Mouse (Mus musculus): ENCODE data around the gene Mtus2. TPM values are rescaled to one million over a fixed set of nuclear protein-coding genes. Genes with fewer than 3 reads are reported as not detected.

Mtus2 gene
- total and polyA plus RNA-seq, 3 experiments, result 0.08 TPM; not detected in 2

DNA sequence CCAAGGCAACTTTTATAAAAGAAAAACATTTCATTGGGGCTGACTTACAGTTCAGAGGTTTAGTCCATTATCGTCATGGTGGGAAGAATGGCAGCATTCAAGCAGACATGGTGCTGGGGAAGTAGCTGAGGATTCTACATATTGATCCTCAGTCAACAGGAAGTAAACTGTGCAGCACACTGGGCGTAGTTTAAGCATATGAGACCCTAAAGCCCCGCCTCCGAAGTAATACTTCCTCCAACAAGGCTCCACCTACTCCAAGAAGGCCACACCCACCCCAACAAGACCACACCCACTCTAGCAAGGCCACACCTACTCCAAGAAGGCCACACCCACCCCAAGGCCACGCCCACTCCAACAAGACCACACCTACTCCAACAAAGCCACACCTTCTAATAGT lies 55.0 kb downstream of the Mtus2 start:
- Histone ChIP-seq H3K9me3 (replicated peaks; ENCODE audit: insufficient read depth, low read length) (no peaks in the 10 kb centered on the region), H3K4me3 (ENCODE audit: control insufficient read depth in 1 of 2, insufficient read depth in 1 of 2, low read depth in 2 of 2, low read length in 2 of 2) (no peak overlapping the region), H3K27ac (ENCODE audit: control insufficient read depth, low read depth, low read length) (no peak overlapping the region), H3K27me3 (ENCODE audit: control insufficient read depth in 1 of 2, insufficient read depth in 2 of 2, low read length in 2 of 2) (no peaks in the 10 kb centered on the region), H3K79me2 (ENCODE audit: control insufficient read depth, insufficient read depth, low read length, poor library complexity) (no peaks in the 10 kb centered on the region), H3K4me1 (ENCODE audit: control insufficient read depth in 1 of 2, insufficient read depth in 2 of 2, low read length in 2 of 2) (no peaks in the 10 kb centered on the region), H3K9ac (ENCODE audit: control insufficient read depth, low read depth, low read length, poor library complexity, severe bottlenecking) (no peak overlapping the region), H3K36me3 (ENCODE audit: control insufficient read depth in 1 of 2, insufficient read depth in 2 of 2, low read length in 2 of 2) (no peaks in the 10 kb centered on the region)
- DNase-seq (ENCODE audit: low read depth, low spot score), result no peak
- TF ChIP-seq CHD1 (IDR thresholded peaks at IDR 0.05; ENCODE audit: low read depth, low read length), result no peak
- no peak for TF ChIP-seq MYC (IDR thresholded peaks at IDR 0.05; ENCODE audit: low read depth, low read length)
- TF ChIP-seq ZC3H11A (IDR thresholded peaks at IDR 0.05; ENCODE audit: low read depth, low read length), result no peak

- no peaks in the 10 kb centered on the region for H3K36me3 ChIP-seq (ENCODE audit: control insufficient read depth in 1 of 2, insufficient read depth in 2 of 2, low read length in 2 of 2)
- no peaks in the 10 kb centered on the region for H3K27me3 ChIP-seq (ENCODE audit: control insufficient read depth in 1 of 2, insufficient read depth in 2 of 2, low read length in 2 of 2)
- no peak overlapping the region for H3K4me3 ChIP-seq (ENCODE audit: control insufficient read depth in 1 of 2, insufficient read depth in 1 of 2, low read depth in 2 of 2, low read length in 2 of 2)
- no peaks in the 10 kb centered on the region for H3K4me1 ChIP-seq (ENCODE audit: control insufficient read depth in 1 of 2, insufficient read depth in 2 of 2, low read length in 2 of 2)
- no peak overlapping the region; the same call in 1 of the 2 replicates for H3K27ac ChIP-seq (ENCODE audit: control insufficient read depth, low read depth, low read length)
- no peaks in the 10 kb centered on the region for H3K9me3 ChIP-seq (replicated peaks; ENCODE audit: insufficient read depth, low read length)
- no peak overlapping the region for H3K9ac ChIP-seq (ENCODE audit: control insufficient read depth, low read depth, low read length, poor library complexity, severe bottlenecking)
- TF ChIP-seq CTCF (IDR thresholded peaks at IDR 0.05 in 2 of 3, conservative IDR thresholded peaks at IDR 0.05 in 1 of 3; ENCODE audit: control insufficient read depth in 1 of 3, insufficient read depth in 1 of 3, low read depth in 2 of 3, low read length in 3 of 3, poor library complexity in 1 of 3, severe bottlenecking in 1 of 3) (no peak), TCF12 (IDR thresholded peaks at IDR 0.05; ENCODE audit: low read depth, low read length) (no peak), HCFC1 (IDR thresholded peaks at IDR 0.05; ENCODE audit: low read depth, low read length) (no peak), RCOR1 (IDR thresholded peaks at IDR 0.05; ENCODE audit: low read depth, low read length) (no peak), JUND (IDR thresholded peaks at IDR 0.05; ENCODE audit: low read depth, low read length) (no peak), CHD1 (IDR thresholded peaks at IDR 0.05; ENCODE audit: low read depth, low read length) (no peak)
- DNase-seq (ENCODE audit: low read depth, low spot score), result no peak
- no peaks in the 10 kb centered on the region for H3K79me2 ChIP-seq (ENCODE audit: control insufficient read depth, insufficient read depth, low read length, poor library complexity)
These were observed 57.2 kb downstream of the Mtus2 start for GRCm38 (mm10) chr5:148014133-148014854.

GRCm38 (mm10) chr5:148015383-148015782 lies 58.3 kb downstream of the Mtus2 start:
- no peak for TF ChIP-seq MAFK (IDR thresholded peaks at IDR 0.05; ENCODE audit: borderline replicate concordance, low read depth, low read length)
- no peak for TF ChIP-seq UBTF (IDR thresholded peaks at IDR 0.05; ENCODE audit: borderline replicate concordance, insufficient read depth, low read depth, low read length)
- no peak for TF ChIP-seq E2F4 (IDR thresholded peaks at IDR 0.05; ENCODE audit: borderline replicate concordance, low read depth, low read length)
- TF ChIP-seq ZKSCAN1 (IDR thresholded peaks at IDR 0.05; ENCODE audit: low read depth, low read length), result no peak
- TF ChIP-seq EP300 (IDR thresholded peaks at IDR 0.05; ENCODE audit: low read depth in 1 of 2, low read length in 2 of 2), result peak in 1 of 2 experiments; percentile 19; a peak in 1 of 4 replicates
- 0 out of 2 replicates have a peak, but pooled peaks have one; percentile 28 for TF ChIP-seq TCF12 (IDR thresholded peaks at IDR 0.05; ENCODE audit: low read depth, low read length)
- DNase-seq (ENCODE audit: low read depth, low spot score), result no peak
- Histone ChIP-seq H3K9ac (ENCODE audit: control insufficient read depth, low read depth, low read length, poor library complexity, severe bottlenecking) (no peak overlapping the region), H3K27me3 (ENCODE audit: control insufficient read depth in 1 of 2, insufficient read depth in 2 of 2, low read length in 2 of 2) (no peaks in the 10 kb centered on the region), H3K9me3 (replicated peaks; ENCODE audit: insufficient read depth, low read length) (no peaks in the 10 kb centered on the region), H3K36me3 (ENCODE audit: control insufficient read depth in 1 of 2, insufficient read depth in 2 of 2, low read length in 2 of 2) (no peaks in the 10 kb centered on the region), H3K27ac (ENCODE audit: control insufficient read depth, low read depth, low read length) (no peak overlapping the region; the same call in 1 of the 2 replicates), H3K79me2 (ENCODE audit: control insufficient read depth, insufficient read depth, low read length, poor library complexity) (no peaks in the 10 kb centered on the region), H3K4me3 (ENCODE audit: control insufficient read depth in 1 of 2, insufficient read depth in 1 of 2, low read depth in 2 of 2, low read length in 2 of 2) (no peak overlapping the region), H3K4me1 (ENCODE audit: control insufficient read depth in 1 of 2, insufficient read depth in 2 of 2, low read length in 2 of 2) (no peaks in the 10 kb centered on the region)
